Mouse (Mus musculus): ENCODE data around the gene Sptbn1. TPM values are rescaled to one million over a fixed set of nuclear protein-coding genes. Genes with fewer than 3 reads are reported as not detected.

The Sptbn1 gene
- polyA plus RNA-seq, 1 experiment from 2014 or later, result 137 TPM

- no peaks in the 10 kb centered on the region for H3K9me3 ChIP-seq (ENCODE audit: control insufficient read depth, low read depth, low read length)
- no peaks in the 10 kb centered on the region; the same call in 1 of the 2 replicates for H3K36me3 ChIP-seq (ENCODE audit: control insufficient read depth, insufficient read depth, low read length)
- 42% methylated on average over 2 of the region's 2 CpGs for WGBS
- H3K4me3 ChIP-seq (ENCODE audit: low read depth, low read length), result no peak overlapping the region
- peaks cover 27% of the 10 kb centered on the region for H3K4me1 ChIP-seq (ENCODE audit: control insufficient read depth, insufficient read depth, low read length)
- no peak overlapping the region; the same call in 1 of the 2 replicates for H3K27ac ChIP-seq (ENCODE audit: low read length)
- H3K27me3 ChIP-seq (ENCODE audit: control insufficient read depth, insufficient read depth, low read length), result no peaks in the 10 kb centered on the region
- no peak overlapping the region for H3K4me2 ChIP-seq (replicated peaks; ENCODE audit: low read depth, low read length)
- ATAC-seq (ENCODE audit: insufficient number of reproducible peaks, insufficient read depth, low FRiP score, low read depth), result peak; percentile 68; the same call in 1 of the 2 replicates
- no peak overlapping the region for H3K9ac ChIP-seq (replicated peaks; ENCODE audit: low read depth, low read length)
These were observed 35.9 kb downstream of the Sptbn1 start for GRCm38 (mm10) chr11:30232082-30232481.

- Histone ChIP-seq H3K4me1 (ENCODE audit: control insufficient read depth, insufficient read depth, low read length) (peaks cover 27% of the 10 kb centered on the region), H3K27ac (ENCODE audit: low read length) (peak overlapping the region; percentile 62; the same call in 1 of the 2 replicates), H3K4me3 (ENCODE audit: low read depth, low read length) (no peak overlapping the region), H3K27me3 (ENCODE audit: control insufficient read depth, insufficient read depth, low read length) (no peaks in the 10 kb centered on the region), H3K4me2 (replicated peaks; ENCODE audit: low read depth, low read length) (no peak overlapping the region), H3K9ac (replicated peaks; ENCODE audit: low read depth, low read length) (no peak overlapping the region), H3K9me3 (ENCODE audit: control insufficient read depth, low read depth, low read length) (no peaks in the 10 kb centered on the region), H3K36me3 (ENCODE audit: control insufficient read depth, insufficient read depth, low read length) (no peaks in the 10 kb centered on the region)
- ATAC-seq (ENCODE audit: insufficient number of reproducible peaks, insufficient read depth, low FRiP score, low read depth), result no peak
- 78% methylated on average over 3 of the region's 3 CpGs for WGBS
These were observed 36.6 kb downstream of the Sptbn1 start for GRCm38 (mm10) chr11:30231336-30231735.

GRCm38 (mm10) chr11:30230330-30230771 lies 37.6 kb downstream of the Sptbn1 start:
- no peaks in the 10 kb centered on the region for H3K27me3 ChIP-seq (ENCODE audit: control insufficient read depth, insufficient read depth, low read length)
- no peak overlapping the region for H3K9ac ChIP-seq (replicated peaks; ENCODE audit: low read depth, low read length)
- ATAC-seq (ENCODE audit: insufficient number of reproducible peaks, insufficient read depth, low FRiP score, low read depth), result peak; percentile 50; the same call in 1 of the 2 replicates
- no peak overlapping the region for H3K4me3 ChIP-seq (ENCODE audit: low read depth, low read length)
- H3K36me3 ChIP-seq (ENCODE audit: control insufficient read depth, insufficient read depth, low read length), result no peaks in the 10 kb centered on the region
- 62% methylated on average over 4 of the region's 4 CpGs for WGBS
- H3K4me2 ChIP-seq (replicated peaks; ENCODE audit: low read depth, low read length), result no peak overlapping the region
- H3K4me1 ChIP-seq (ENCODE audit: control insufficient read depth, insufficient read depth, low read length), result peaks cover 27% of the 10 kb centered on the region
- peak overlapping the region; percentile 62; the same call in 1 of the 2 replicates for H3K27ac ChIP-seq (ENCODE audit: low read length)
- no peaks in the 10 kb centered on the region for H3K9me3 ChIP-seq (ENCODE audit: control insufficient read depth, low read depth, low read length)

GRCm38 (mm10) chr11:30226756-30227155 lies 41.2 kb downstream of the Sptbn1 start:
- no peaks in the 10 kb centered on the region for H3K9me3 ChIP-seq (ENCODE audit: control insufficient read depth, low read depth, low read length)
- H3K27me3 ChIP-seq (ENCODE audit: control insufficient read depth, insufficient read depth, low read length), result no peaks in the 10 kb centered on the region
- H3K4me3 ChIP-seq (ENCODE audit: low read depth, low read length), result no peak overlapping the region
- 86% methylated on average over 2 of the region's 2 CpGs for WGBS
- peaks cover 20% of the 10 kb centered on the region for H3K4me1 ChIP-seq (ENCODE audit: control insufficient read depth, insufficient read depth, low read length)
- H3K36me3 ChIP-seq (ENCODE audit: control insufficient read depth, insufficient read depth, low read length), result no peaks in the 10 kb centered on the region
- H3K9ac ChIP-seq (replicated peaks; ENCODE audit: low read depth, low read length), result no peak overlapping the region
- H3K27ac ChIP-seq (ENCODE audit: low read length), result no peak overlapping the region
- H3K4me2 ChIP-seq (replicated peaks; ENCODE audit: low read depth, low read length), result no peak overlapping the region
- ATAC-seq (ENCODE audit: insufficient number of reproducible peaks, insufficient read depth, low FRiP score, low read depth), result no peak

- no peak overlapping the region for H3K27ac ChIP-seq (ENCODE audit: low read length)
- H3K27me3 ChIP-seq (ENCODE audit: control insufficient read depth, insufficient read depth, low read length), result no peaks in the 10 kb centered on the region
- H3K9ac ChIP-seq (replicated peaks; ENCODE audit: low read depth, low read length), result no peak overlapping the region
- no peak for ATAC-seq (ENCODE audit: insufficient number of reproducible peaks, insufficient read depth, low FRiP score, low read depth)
- no peaks in the 10 kb centered on the region for H3K36me3 ChIP-seq (ENCODE audit: control insufficient read depth, insufficient read depth, low read length)
- H3K4me3 ChIP-seq (ENCODE audit: low read depth, low read length), result no peak overlapping the region
- H3K4me2 ChIP-seq (replicated peaks; ENCODE audit: low read depth, low read length), result no peak overlapping the region
- no peaks in the 10 kb centered on the region for H3K9me3 ChIP-seq (ENCODE audit: control insufficient read depth, low read depth, low read length)
- H3K4me1 ChIP-seq (ENCODE audit: control insufficient read depth, insufficient read depth, low read length), result no peaks in the 10 kb centered on the region; the same call in 1 of the 2 replicates
These were observed 43.4 kb downstream of the Sptbn1 start for GRCm38 (mm10) chr11:30224599-30224998.

GRCm38 (mm10) chr11:30222636-30223035 lies 45.3 kb downstream of the Sptbn1 start:
- ATAC-seq (ENCODE audit: insufficient number of reproducible peaks, insufficient read depth, low FRiP score, low read depth), result peak; percentile 61; the same call in 1 of the 2 replicates
- Histone ChIP-seq H3K4me3 (ENCODE audit: low read depth, low read length) (no peak overlapping the region), H3K9me3 (ENCODE audit: control insufficient read depth, low read depth, low read length) (no peaks in the 10 kb centered on the region), H3K4me1 (ENCODE audit: control insufficient read depth, insufficient read depth, low read length) (no peaks in the 10 kb centered on the region), H3K4me2 (replicated peaks; ENCODE audit: low read depth, low read length) (no peak overlapping the region), H3K27ac (ENCODE audit: low read length) (no peak overlapping the region), H3K9ac (replicated peaks; ENCODE audit: low read depth, low read length) (no peak overlapping the region), H3K36me3 (ENCODE audit: control insufficient read depth, insufficient read depth, low read length) (peaks cover 3% of the 10 kb centered on the region), H3K27me3 (ENCODE audit: control insufficient read depth, insufficient read depth, low read length) (no peaks in the 10 kb centered on the region)
- WGBS, result 40% methylated on average over 2 of the region's 2 CpGs

- Histone ChIP-seq H3K4me3 (ENCODE audit: low read depth, low read length) (no peak overlapping the region), H3K27me3 (ENCODE audit: control insufficient read depth, insufficient read depth, low read length) (no peaks in the 10 kb centered on the region), H3K9me3 (ENCODE audit: control insufficient read depth, low read depth, low read length) (no peaks in the 10 kb centered on the region), H3K36me3 (ENCODE audit: control insufficient read depth, insufficient read depth, low read length) (peaks cover 3% of the 10 kb centered on the region), H3K27ac (ENCODE audit: low read length) (no peak overlapping the region), H3K4me2 (replicated peaks; ENCODE audit: low read depth, low read length) (no peak overlapping the region), H3K4me1 (ENCODE audit: control insufficient read depth, insufficient read depth, low read length) (no peaks in the 10 kb centered on the region), H3K9ac (replicated peaks; ENCODE audit: low read depth, low read length) (no peak overlapping the region)
- ATAC-seq (ENCODE audit: insufficient number of reproducible peaks, insufficient read depth, low FRiP score, low read depth), result no peak
- 84% methylated on average over 5 of the region's 5 CpGs for WGBS
These were observed 46.9 kb downstream of the Sptbn1 start for GRCm38 (mm10) chr11:30221043-30221442.

GRCm38 (mm10) chr11:30218386-30218785 lies 49.6 kb downstream of the Sptbn1 start:
- no peak overlapping the region for H3K4me2 ChIP-seq (replicated peaks; ENCODE audit: low read depth, low read length)
- no peak overlapping the region for H3K9ac ChIP-seq (replicated peaks; ENCODE audit: low read depth, low read length)
- no peak for ATAC-seq (ENCODE audit: insufficient number of reproducible peaks, insufficient read depth, low FRiP score, low read depth)
- no peaks in the 10 kb centered on the region for H3K9me3 ChIP-seq (ENCODE audit: control insufficient read depth, low read depth, low read length)
- peaks cover 3% of the 10 kb centered on the region for H3K36me3 ChIP-seq (ENCODE audit: control insufficient read depth, insufficient read depth, low read length)
- no peak overlapping the region for H3K4me3 ChIP-seq (ENCODE audit: low read depth, low read length)
- H3K27me3 ChIP-seq (ENCODE audit: control insufficient read depth, insufficient read depth, low read length), result no peaks in the 10 kb centered on the region
- 92% methylated on average over 1 of the region's 1 CpGs for WGBS
- no peak overlapping the region for H3K27ac ChIP-seq (ENCODE audit: low read length)
- H3K4me1 ChIP-seq (ENCODE audit: control insufficient read depth, insufficient read depth, low read length), result no peaks in the 10 kb centered on the region

- Histone ChIP-seq H3K27ac (ENCODE audit: low read length) (no peak overlapping the region), H3K4me2 (replicated peaks; ENCODE audit: low read depth, low read length) (no peak overlapping the region), H3K4me3 (ENCODE audit: low read depth, low read length) (no peak overlapping the region), H3K9me3 (ENCODE audit: control insufficient read depth, low read depth, low read length) (no peaks in the 10 kb centered on the region), H3K9ac (replicated peaks; ENCODE audit: low read depth, low read length) (no peak overlapping the region), H3K27me3 (ENCODE audit: control insufficient read depth, insufficient read depth, low read length) (no peaks in the 10 kb centered on the region), H3K4me1 (ENCODE audit: control insufficient read depth, insufficient read depth, low read length) (no peaks in the 10 kb centered on the region), H3K36me3 (ENCODE audit: control insufficient read depth, insufficient read depth, low read length) (peaks cover 3% of the 10 kb centered on the region)
- WGBS, result 68% methylated on average over 1 of the region's 1 CpGs
- ATAC-seq (ENCODE audit: insufficient number of reproducible peaks, insufficient read depth, low FRiP score, low read depth), result no peak
These were observed 50.5 kb downstream of the Sptbn1 start for GRCm38 (mm10) chr11:30217496-30217895.

All from stomach, embryonic 14.5 days (tissue).